Mouse (Mus musculus) lung, postnatal 14 days (tissue): Measurements from ENCODE around the gene Styk1.

Experiments used
- DNase-seq: peaks from one replicate; pipeline ENCODE4 v3.0.0; 2021

Gene Styk1

GRCm38 (mm10) chr6:131367101-131367500 is 13.7 kb upstream of the Styk1 start:
- DNase-seq = peak; percentile 29

GRCm38 (mm10) chr6:131364353-131364752 is 11.0 kb upstream of the Styk1 start:
- DNase-seq = no peak

GRCm38 (mm10) chr6:131362987-131363765 is 9.8 kb upstream of the Styk1 start:
- DNase-seq = no peak

GRCm38 (mm10) chr6:131360693-131361092 is 7.3 kb upstream of the Styk1 start:
- no peak for DNase-seq

DNA sequence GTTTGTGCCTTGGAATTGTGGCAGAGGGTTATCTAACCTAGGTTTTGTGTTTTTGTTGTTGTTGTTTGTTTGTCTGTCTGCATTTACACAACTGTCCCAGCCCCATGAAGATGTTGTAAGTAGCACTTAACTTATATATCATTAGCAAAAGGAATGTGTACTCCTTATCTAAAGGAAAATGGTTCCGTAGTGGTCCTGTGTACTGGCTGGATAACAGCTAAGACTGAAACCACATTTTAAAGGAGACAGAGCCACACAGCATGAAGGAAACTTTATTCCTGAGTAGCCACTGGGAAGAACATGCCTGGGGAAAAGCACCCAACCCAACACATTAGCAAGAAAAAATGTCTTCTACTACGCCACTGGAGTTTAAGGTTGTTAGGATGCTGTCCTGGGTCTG is 6.1 kb upstream of the Styk1 start:
- DNase-seq = no peak

- DNase-seq = no peak
Measured at GRCm38 (mm10) chr6:131354913-131355312, 1.5 kb upstream of the Styk1 start.

DNA sequence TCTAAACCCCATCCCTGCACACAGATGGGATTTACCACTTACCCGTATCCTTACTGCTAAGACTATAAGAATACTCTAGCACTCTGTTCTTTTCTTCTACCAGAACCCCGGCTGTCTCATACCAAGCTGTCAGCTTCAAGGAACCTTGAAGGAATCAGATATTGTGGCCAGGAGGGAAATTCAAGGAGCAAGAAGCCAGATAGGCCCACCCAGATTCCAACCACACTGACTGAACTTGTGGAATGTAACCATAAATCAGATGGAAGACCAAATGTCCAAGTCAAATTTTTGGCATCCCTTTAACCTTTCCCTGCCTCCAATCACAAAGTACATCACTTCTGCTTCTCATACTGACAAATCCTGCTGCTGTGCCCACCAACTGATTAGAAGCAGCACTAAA is 6.4 kb downstream of the Styk1 start:
- no peak for DNase-seq

DNA sequence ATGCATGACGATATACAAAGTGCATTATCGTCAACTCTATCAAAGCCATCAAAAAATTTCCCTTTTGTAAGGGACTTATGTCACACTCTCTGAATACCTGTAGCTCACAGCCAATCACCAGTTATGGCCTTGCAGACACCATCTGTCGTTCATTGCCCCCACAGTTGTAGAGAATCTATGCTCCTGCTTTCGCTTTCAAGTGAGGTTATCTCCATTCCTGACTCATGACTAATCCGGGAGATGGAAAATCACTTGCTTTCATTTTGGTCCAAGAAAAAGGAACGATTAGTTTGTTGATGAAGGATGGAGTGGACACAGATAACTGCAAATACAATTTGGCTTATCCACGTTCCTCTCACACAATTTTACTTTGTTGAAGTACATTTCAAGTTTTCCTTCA is 9.1 kb downstream of the Styk1 start:
- no peak for DNase-seq

DNA sequence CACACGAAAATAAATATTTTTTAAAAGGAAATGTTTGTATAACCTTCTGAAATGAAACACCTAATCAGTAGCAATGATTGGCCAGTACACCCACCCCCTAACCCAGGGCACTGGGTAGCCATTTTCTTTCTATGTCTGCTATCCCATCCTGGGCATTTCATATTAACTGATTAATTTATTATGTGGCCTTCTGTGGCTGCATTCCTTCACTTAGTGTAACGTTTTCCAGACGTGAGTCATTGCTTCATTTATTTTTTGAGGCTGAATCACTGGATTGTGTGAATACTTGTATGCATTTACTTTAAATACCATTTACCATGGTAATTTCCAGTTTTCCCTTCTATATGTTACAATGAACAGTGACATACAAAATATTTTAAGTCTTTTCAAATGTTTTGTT is 13.3 kb downstream of the Styk1 start:
- no peak for DNase-seq

DNA sequence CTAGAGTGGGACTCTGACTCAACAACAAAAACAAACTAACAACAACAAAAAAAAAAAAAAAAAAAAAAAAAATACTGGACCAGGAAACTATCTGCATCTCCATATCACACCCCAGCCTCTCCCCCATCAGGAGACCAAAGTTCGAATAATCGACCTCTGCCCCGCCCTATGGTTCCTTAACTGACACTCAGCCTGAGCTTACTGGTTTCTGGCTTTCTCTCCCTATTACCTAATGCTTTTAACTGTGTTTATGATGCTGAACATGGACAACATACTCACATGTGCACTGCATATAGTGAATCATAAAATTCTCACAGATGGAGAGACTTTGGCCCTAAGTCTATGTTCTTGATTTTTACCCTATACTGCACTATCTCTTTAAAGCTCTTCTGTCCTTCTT is 14.1 kb downstream of the Styk1 start:
- DNase-seq = no peak

DNA sequence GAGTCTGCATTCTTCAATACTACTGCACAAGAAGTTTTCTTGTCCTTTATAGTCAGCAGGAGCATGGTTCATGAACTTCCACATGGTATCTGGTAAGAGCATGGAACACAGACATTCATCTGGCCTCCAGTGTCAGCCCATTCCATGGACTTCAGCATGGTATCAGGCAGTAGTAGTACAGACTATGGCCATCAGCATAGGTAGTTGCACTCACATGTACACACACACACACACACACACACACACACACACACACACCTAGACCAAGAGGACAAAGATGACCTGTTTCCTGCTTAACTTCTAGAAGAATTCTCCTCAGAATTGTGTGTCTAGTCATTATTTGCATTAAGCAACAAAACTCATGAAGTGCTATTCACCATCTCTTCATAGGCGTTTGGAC is 14.6 kb downstream of the Styk1 start:
- no peak for DNase-seq

GRCm38 (mm10) chr6:131327076-131327475 is 26.3 kb downstream of the Styk1 start:
- no peak for DNase-seq

GRCm38 (mm10) chr6:131321854-131322639 is 31.4 kb downstream of the Styk1 start:
- DNase-seq = no peak

GRCm38 (mm10) chr6:131316155-131317101 is 37.0 kb downstream of the Styk1 start:
- no peak for DNase-seq

DNA sequence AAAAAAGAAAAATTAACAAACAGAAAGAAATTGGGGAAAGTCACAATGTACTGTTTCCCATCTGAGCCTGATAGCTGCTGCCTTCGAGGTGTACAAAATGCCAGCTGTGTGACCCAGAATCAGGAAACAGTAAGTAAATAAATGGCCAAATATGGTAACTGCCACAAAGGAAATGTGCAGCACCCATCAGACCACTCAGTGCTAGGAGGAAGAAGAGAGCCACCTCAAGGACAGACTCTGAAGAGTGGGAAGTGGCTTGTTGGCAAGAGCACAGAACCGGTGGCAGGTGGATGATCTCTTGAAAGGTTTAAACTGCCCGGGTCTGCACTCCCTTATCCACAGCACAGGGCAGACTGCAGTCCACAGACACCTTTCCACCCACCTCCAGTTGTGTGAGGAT is 45.4 kb downstream of the Styk1 start:
- no peak for DNase-seq

GRCm38 (mm10) chr6:131304776-131305175 is 48.6 kb downstream of the Styk1 start:
- DNase-seq = no peak

DNA sequence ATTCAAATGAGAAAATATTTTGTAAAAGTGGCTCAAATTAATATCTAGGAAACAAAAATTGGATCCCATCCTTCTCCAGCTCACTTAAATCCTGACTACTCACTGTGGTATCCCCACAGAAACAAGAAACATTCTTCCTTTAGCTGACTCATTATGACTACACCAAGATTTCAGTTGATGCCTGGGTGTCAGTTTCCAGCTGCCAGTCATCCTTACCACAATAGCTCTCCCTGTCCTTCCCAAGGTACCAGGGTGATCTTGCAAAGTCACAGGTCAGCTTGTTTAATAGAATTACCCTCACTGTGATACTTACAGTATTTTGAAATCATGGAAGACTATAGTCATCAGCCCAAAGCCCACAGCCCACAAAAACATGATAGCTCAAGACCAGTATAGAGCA is 54.9 kb downstream of the Styk1 start:
- no peak for DNase-seq

DNA sequence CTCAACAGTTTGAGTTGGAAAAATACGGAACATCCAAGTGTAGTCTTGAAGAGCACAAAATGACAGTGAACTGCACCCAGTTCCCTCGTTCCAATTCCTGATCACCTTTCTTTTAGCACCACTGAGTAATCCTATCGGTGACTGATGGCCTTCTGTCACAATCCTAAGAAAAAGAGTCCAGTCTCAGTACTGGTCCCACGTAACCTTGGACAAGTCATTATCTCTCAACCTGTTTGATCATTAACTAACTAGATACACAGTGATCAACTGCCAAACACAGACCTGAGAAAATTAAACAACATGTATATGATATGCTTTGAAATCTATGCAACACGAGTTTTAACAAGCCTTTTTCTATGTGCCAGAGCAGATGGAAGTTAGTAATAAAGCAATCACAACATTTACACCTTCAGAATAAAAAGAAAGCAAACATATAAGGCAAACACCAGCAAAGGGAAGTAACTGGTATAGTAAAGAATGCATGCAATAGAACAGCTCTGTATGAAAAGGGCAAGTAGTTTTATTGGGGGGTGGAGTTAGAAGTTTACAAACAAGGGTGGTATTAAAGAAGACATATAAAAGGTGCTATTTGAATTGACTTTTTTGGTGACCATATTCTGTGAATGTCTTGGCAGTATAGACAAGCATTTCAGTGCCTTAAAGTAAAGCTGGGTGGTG is 58.8 kb downstream of the Styk1 start:
- DNase-seq = no peak

- DNase-seq = no peak
Measured at GRCm38 (mm10) chr6:131293916-131294315, 59.5 kb downstream of the Styk1 start.

DNA sequence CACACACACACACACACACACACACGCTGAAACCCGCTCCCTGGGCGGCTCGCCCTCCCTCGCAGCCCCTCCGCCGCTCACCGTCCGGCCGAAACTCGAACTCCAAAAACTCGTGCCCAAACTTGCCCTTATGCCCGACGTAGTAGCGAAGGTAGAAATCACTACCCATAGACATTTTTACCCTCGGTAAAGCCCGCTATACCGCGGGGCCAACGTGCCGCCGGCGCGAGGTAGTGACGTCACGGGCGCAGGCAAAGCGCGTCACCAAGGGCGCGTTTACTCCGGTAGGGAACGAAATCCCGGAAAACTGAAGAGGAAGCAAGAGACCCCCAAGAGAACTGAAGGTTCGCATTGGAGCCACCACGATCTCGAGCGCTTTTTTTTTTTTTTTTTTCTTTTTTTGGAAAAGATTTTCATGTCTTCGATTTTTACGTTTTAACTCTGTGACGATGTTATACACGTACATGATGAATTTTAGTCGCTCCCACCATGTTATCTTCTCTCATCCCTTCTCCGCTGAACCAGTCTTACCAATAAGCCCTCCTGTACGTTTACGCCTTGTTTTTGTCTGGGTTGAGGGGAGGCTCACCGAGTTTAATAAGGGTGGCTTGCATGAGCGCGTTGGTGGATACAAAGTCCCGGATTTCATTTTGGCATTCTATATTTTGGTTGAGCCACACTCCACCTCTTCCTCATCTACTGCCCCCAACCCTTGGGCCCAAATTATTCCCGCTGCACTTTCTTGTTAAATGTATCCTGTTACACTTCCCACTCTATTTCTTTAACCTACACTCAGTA is 60.2 kb downstream of the Styk1 start, which contains the start of gene Magohb:
TSS of gene Magohb (minus strand) at position 254 of the 798 bp plus-strand sequence.
- DNase-seq = peak; percentile 92

GRCm38 (mm10) chr6:131292276-131292990 is 61.0 kb downstream of the Styk1 start:
- DNase-seq = no peak
